Mouse (Mus musculus) midbrain, embryonic 11.5 days (tissue): Measurements from ENCODE around the gene Slc9a2. TPM values are rescaled to one million over a fixed set of nuclear protein-coding genes. Genes with fewer than 3 reads are reported as not detected.

ENCODE experiments used
- ATAC-seq: fragments of 200-750 bp; cut with Nextera tagmentation; 2 replicates; pipeline ENCODE4 v1.8.0; 2017; ENCODE audit warnings: moderate TSS enrichment, moderate library complexity; ENCODE audit not compliant: low FRiP score
- DNase-seq: peaks from one replicate; pipeline ENCODE4 v3.0.0; 2015; ENCODE audit warnings: low spot score; ENCODE audit errors: missing footprints
- H3K27ac ChIP-seq: fragments of 300-500 bp; sonication (generic); 2 replicates; pipeline ENCODE4 v1.5.1; 2014; ENCODE audit warnings: low read depth, low read length
- H3K27me3 ChIP-seq: fragments of 300-500 bp; sonication (generic); 2 replicates; pipeline ENCODE4 v1.6.1; 2014; ENCODE audit warnings: mild to moderate bottlenecking, low read length, moderate library complexity, mixed read lengths; ENCODE audit not compliant: control insufficient read depth, insufficient read depth
- H3K36me3 ChIP-seq: fragments of 300-500 bp; sonication (generic); 2 replicates; pipeline ENCODE4 v1.6.1; 2014; ENCODE audit warnings: mild to moderate bottlenecking, low read length, moderate library complexity, mixed read lengths; ENCODE audit not compliant: control insufficient read depth, insufficient read depth
- H3K4me1 ChIP-seq: fragments of 300-500 bp; sonication (generic); 2 replicates; pipeline ENCODE4 v1.6.1; 2014; ENCODE audit warnings: low read length; ENCODE audit not compliant: control insufficient read depth, insufficient read depth
- H3K4me2 ChIP-seq: fragments of 300-500 bp; sonication (generic); 2 replicates; pipeline ENCODE4 v1.6.1; 2014; ENCODE audit warnings: mild to moderate bottlenecking, moderate library complexity
- H3K4me3 ChIP-seq: fragments of 300-500 bp; sonication (generic); 2 replicates; pipeline ENCODE4 v1.5.1; 2014; ENCODE audit warnings: low read depth, low read length
- H3K9ac ChIP-seq: fragments of 300-500 bp; sonication (generic); 2 replicates; pipeline ENCODE4 v1.6.1; 2014; ENCODE audit warnings: low read length
- H3K9me3 ChIP-seq: fragments of 300-500 bp; sonication (generic); 2 replicates; pipeline ENCODE4 v1.6.1; 2016; ENCODE audit warnings: low read length; ENCODE audit not compliant: control insufficient read depth
- WGBS: fragments of 180-500 bp; shearing (Covaris S2); extraction: QIAGEN DNeasy Blood & Tissue Kit; methylation state at CpG from one replicate; pipeline ENCODE4 v1.1.7; 2014; 5-methylcytosine and 5-hydroxymethylcytosine counted together
- polyA plus RNA-seq: library from polyadenylated mRNA; unstranded; fragments of >200 nt; fragmentation: Nextera tagmentation; extraction: Ambion mirVana; gene quantifications from 2 replicates; pipeline ENCODE4 v1.2.1, GENCODE M21; 2014

The Slc9a2 gene
- polyA plus RNA-seq, 1 experiment from 2014 or later: not detected

DNA sequence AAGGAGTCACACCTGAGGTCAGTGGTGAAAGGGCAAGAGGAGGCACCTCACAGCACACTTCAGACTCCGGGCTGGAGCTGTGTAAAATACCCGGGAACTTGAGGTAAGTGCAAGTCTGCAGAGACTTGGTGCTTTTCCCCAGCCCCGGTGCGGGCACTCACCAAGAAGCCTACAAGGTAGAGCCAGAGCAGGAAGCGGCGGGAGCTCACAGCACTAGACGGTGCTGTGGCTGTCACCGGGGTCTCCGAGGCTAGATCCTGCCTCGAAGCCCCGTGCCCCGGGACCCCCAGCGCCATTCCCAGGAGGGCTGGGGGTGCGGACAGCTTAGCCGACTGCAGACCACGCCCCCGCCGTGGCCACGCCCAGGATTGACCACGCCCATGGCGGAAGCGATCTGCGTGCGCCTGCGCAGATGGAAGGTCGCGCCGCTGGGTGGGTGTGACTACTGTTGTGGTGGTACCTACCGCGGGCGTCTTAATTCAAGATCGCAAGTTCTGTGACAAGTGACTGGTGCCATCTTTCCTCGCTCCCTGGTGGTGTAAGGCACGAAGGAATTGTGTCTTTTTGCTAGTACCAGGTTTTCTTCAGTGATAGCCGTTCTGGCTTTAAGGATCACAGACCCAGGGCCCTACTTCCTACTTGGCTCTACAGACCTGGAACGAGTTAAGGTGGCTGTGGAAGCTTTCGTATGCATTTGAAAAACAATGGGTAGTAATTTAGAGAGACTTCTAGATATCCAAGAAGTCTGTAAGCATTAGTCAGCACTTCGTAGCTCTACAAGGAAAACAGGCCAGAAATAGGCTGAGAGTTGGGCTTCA, 110.2 kb downstream of the Slc9a2 start, which contains the start of gene Mfsd9:
TSS of gene Mfsd9 (minus strand) at position 364 of the 818 bp plus-strand sequence.
- Histone ChIP-seq H3K4me3 (peak within 1 kb of the TSS; percentile 69), H3K27me3 (no peaks in the 10 kb centered on the region), H3K36me3 (no peaks in the 10 kb centered on the region), H3K9ac (peak within 1 kb of the TSS; percentile 58), H3K4me1 (peaks cover 4% of the 10 kb centered on the region; the same call in 1 of the 2 replicates), H3K4me2 (peak within 1 kb of the TSS; percentile 70), H3K27ac (no peak within 1 kb of the TSS), H3K9me3 (no peaks in the 10 kb centered on the region)
- DNase-seq (peak; percentile 99), ATAC-seq (peak; percentile 95)
- 6% methylated on average over 38 of the region's 38 CpGs for WGBS

DNA sequence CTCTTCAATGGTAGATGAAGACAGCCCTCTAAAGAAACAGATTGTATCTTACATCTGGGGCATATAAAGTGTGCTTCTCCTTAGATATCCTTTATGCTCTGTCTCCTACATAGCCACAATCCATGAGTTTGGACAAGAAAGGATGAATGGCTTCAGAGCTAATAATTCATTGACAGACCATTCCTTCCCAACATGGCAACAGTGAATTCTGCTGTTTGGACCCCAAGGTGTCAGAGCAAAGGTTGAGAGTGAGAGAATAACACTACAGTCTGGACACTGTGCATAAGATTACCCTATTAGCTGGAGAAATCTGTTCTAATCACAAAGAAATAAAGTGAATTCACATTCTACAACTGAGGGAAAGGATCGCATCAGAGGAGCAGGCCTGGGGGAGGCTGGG, 115.1 kb downstream of the Slc9a2 start:
- Histone ChIP-seq H3K27ac (no peak overlapping the region), H3K4me1 (peaks cover 4% of the 10 kb centered on the region; the same call in 1 of the 2 replicates), H3K9ac (no peak overlapping the region), H3K9me3 (no peaks in the 10 kb centered on the region), H3K4me3 (no peak overlapping the region), H3K4me2 (no peak overlapping the region), H3K36me3 (no peaks in the 10 kb centered on the region), H3K27me3 (no peaks in the 10 kb centered on the region)
- 97% methylated on average over 1 of the region's 1 CpGs for WGBS
- no peak for DNase-seq
- no peak for ATAC-seq

DNA sequence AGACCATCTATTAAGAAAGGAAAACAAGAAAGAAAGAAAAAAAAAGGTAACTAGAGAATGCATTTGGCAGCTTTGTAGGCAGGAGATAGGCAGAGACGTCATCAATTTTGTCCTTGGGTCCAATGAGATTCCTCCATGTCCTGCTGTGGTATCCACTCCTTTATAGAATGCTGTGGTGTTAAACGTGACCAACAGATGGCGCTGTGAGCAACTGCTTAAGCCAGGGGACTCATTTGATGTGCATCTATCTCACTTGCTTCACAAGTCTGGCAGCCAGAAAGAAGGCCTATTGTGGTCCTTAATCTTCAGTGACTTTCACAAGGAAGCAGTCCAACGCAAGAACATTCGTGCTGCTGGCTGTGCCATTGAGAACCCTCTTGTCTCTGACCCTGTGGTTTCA, 117.0 kb downstream of the Slc9a2 start:
- H3K27ac ChIP-seq: no peak overlapping the region
- H3K9me3 ChIP-seq: no peaks in the 10 kb centered on the region
- H3K9ac ChIP-seq: no peak overlapping the region
- peak; percentile 62 for ATAC-seq
- 17% methylated on average over 5 of the region's 5 CpGs for WGBS
- H3K4me1 ChIP-seq: no peaks in the 10 kb centered on the region
- no peaks in the 10 kb centered on the region for H3K36me3 ChIP-seq
- no peaks in the 10 kb centered on the region for H3K27me3 ChIP-seq
- H3K4me3 ChIP-seq: no peak overlapping the region
- peak; percentile 96 for DNase-seq
- H3K4me2 ChIP-seq: no peak overlapping the region

DNA sequence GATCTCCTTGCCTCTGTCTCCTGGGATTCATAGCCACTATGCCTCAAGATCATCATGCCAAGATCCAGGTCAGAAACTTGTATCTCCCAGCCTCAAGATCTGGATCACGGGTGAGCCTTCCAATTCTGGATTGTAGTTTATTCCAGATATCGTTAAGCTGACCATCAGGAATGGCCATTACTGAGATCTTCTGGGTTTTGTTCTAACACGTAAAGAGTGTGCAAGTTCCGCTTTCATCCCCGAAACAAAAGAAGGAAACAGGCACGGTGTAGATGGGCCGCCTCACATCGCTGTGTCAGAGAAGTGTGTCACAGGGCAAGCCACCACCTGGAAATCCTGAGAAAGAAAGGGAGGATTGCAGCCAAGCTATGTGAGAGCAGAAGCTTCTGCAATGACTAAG, 118.7 kb downstream of the Slc9a2 start:
- DNase-seq (no peak), ATAC-seq (no peak)
- 93% methylated on average over 8 of the region's 8 CpGs for WGBS
- no peak overlapping the region for H3K4me2 ChIP-seq
- no peaks in the 10 kb centered on the region for H3K27me3 ChIP-seq
- no peak overlapping the region for H3K4me3 ChIP-seq
- H3K9me3 ChIP-seq: no peaks in the 10 kb centered on the region
- no peak overlapping the region for H3K9ac ChIP-seq
- no peak overlapping the region for H3K27ac ChIP-seq
- no peaks in the 10 kb centered on the region for H3K36me3 ChIP-seq
- no peaks in the 10 kb centered on the region for H3K4me1 ChIP-seq

DNA sequence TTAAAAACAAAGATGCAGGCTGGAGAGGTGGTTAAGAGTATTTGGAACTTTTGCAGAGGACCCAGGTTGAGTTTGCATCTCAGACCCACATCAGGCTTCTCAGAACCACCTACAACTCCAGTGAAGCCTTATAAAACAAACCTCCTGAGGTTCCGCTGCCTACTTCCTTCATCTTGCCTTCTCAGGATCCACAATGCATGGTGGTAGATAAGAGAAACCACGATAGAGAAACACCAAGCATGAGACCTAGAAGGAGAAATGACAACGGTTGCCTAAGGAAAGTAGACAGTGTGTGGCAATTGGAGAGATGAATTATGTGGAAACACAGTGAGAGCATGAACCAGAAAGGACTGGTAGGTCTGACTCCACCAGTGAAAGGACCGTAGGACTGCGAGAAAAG, 120.5 kb downstream of the Slc9a2 start:
- no peak overlapping the region for H3K4me2 ChIP-seq
- H3K9ac ChIP-seq: no peak overlapping the region
- 79% methylated on average over 5 of the region's 5 CpGs for WGBS
- H3K4me3 ChIP-seq: no peak overlapping the region
- no peak overlapping the region for H3K27ac ChIP-seq
- H3K27me3 ChIP-seq: no peaks in the 10 kb centered on the region
- H3K4me1 ChIP-seq: no peaks in the 10 kb centered on the region
- ATAC-seq (no peak), DNase-seq (no peak)
- H3K9me3 ChIP-seq: no peaks in the 10 kb centered on the region
- H3K36me3 ChIP-seq: no peaks in the 10 kb centered on the region

DNA sequence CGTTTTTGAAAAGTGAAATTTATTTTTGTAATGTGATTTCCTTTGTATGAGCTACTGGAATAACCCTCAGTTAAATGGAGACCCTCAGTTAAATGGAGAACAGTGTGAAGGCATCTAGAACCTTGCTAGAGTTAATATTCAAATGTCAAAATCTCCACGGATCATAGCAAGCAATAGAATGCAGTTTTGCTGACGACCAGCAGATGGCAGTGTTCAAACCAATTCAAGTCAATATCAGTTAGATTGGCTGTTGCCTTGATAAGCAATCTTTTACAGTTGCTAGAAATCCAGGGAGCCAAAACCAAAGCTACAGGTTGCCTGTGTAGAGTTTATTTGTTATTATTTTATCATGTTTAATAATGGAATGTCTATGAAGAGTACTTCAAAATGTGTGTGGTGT, 122.4 kb downstream of the Slc9a2 start:
- Histone ChIP-seq H3K27me3 (no peaks in the 10 kb centered on the region), H3K4me2 (no peak overlapping the region), H3K4me3 (no peak overlapping the region), H3K36me3 (no peaks in the 10 kb centered on the region), H3K9ac (no peak overlapping the region), H3K4me1 (no peaks in the 10 kb centered on the region), H3K27ac (no peak overlapping the region), H3K9me3 (no peaks in the 10 kb centered on the region)
- DNase-seq (peak; percentile 90), ATAC-seq (no peak)
- WGBS: 26% methylated on average over 3 of the region's 3 CpGs

DNA sequence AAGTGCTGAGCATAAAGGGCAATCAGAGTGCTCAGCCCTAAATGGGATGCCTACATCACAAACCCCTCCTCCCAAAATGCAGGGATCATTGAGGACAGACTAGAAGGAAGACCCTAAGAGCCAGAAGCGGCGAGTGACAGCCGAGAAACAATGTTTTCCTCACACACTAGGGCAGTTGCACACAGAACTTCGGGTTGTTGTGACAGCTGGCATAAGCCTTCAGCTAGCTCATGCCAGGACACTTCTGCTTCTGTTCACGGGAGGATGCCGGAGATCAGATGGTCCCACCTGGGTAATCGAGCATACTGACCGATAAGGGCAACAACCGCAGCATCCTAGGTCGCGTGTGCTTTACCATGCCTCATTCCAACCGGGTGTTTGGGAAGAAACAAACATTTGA, 123.7 kb downstream of the Slc9a2 start:
- ATAC-seq (no peak), DNase-seq (no peak)
- Histone ChIP-seq H3K9me3 (no peaks in the 10 kb centered on the region), H3K36me3 (no peaks in the 10 kb centered on the region), H3K9ac (no peak overlapping the region), H3K4me2 (no peak overlapping the region), H3K4me1 (no peaks in the 10 kb centered on the region), H3K27me3 (no peaks in the 10 kb centered on the region), H3K27ac (no peak overlapping the region), H3K4me3 (no peak overlapping the region)
- 91% methylated on average over 12 of the region's 12 CpGs for WGBS

DNA sequence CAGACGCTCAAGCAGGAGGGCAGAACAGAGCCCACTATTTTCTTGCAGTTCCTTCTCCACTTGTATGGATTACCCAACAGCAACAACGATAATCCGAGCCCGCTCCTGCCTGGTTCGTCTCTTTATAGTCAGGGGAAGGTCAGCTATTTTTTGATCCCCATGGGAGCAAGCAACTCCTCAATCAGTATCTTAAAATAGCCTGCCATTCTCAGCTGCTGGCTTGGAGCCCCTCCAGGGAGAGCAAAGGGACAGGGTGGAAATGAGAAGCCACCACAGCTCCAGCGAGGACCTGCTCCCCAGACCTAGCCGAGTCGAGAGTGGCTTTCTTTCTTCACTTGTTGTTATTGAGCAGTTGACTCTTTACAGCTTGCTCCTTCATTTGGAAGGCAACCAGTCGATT, 125.0 kb downstream of the Slc9a2 start, which contains the start of gene Tmem182:
TSS of gene Tmem182 (plus strand) at position 251 of the 400 bp plus-strand sequence.
- no peak for DNase-seq
- Histone ChIP-seq H3K9ac (no peak within 1 kb of the TSS), H3K27me3 (no peaks in the 10 kb centered on the region), H3K9me3 (no peaks in the 10 kb centered on the region), H3K4me3 (no peak within 1 kb of the TSS), H3K27ac (no peak within 1 kb of the TSS), H3K4me2 (no peak within 1 kb of the TSS), H3K36me3 (no peaks in the 10 kb centered on the region), H3K4me1 (no peaks in the 10 kb centered on the region)
- ATAC-seq: no peak
- WGBS: 79% methylated on average over 9 of the region's 9 CpGs

DNA sequence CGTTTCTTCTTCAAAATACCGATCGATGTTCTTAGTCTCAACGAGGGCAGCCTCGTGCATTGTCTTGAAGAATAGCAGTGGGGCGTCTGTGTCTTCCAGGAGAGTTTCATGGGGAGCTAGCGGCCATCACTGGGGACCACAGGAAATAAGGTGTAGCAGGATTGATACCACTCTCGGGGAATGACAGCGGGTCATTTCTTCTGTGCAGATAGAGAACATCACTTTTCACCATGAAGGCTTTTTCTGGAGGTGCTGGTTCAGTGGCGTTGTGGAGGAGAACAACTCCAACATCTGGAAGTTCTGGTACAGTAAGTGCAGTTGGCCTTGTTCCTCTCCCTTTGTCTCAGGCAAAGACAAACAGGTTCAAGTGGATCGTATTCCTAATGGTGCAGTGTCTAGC, 125.5 kb downstream of the Slc9a2 start:
- DNase-seq: no peak
- ATAC-seq: no peak
- Histone ChIP-seq H3K4me3 (no peak overlapping the region), H3K4me1 (no peaks in the 10 kb centered on the region), H3K27me3 (no peaks in the 10 kb centered on the region), H3K27ac (no peak overlapping the region), H3K9me3 (no peaks in the 10 kb centered on the region), H3K4me2 (no peak overlapping the region), H3K36me3 (no peaks in the 10 kb centered on the region), H3K9ac (no peak overlapping the region)
- 92% methylated on average over 11 of the region's 11 CpGs for WGBS
